Mouse (Mus musculus): ENCODE data around the gene Snx14. TPM values are rescaled to one million over a fixed set of nuclear protein-coding genes. Genes with fewer than 3 reads are reported as not detected.
"Not testable (repeated sequence)": the region's sequence is repeated elsewhere in the genome, so short reads cannot be mapped to it uniquely, and the experiment has no call there.

The Snx14 gene
- 10 to 100 TPM; 44.6 to 52.4 TPM for polyA plus RNA-seq (2017; shearing (Covaris generic))

DNA sequence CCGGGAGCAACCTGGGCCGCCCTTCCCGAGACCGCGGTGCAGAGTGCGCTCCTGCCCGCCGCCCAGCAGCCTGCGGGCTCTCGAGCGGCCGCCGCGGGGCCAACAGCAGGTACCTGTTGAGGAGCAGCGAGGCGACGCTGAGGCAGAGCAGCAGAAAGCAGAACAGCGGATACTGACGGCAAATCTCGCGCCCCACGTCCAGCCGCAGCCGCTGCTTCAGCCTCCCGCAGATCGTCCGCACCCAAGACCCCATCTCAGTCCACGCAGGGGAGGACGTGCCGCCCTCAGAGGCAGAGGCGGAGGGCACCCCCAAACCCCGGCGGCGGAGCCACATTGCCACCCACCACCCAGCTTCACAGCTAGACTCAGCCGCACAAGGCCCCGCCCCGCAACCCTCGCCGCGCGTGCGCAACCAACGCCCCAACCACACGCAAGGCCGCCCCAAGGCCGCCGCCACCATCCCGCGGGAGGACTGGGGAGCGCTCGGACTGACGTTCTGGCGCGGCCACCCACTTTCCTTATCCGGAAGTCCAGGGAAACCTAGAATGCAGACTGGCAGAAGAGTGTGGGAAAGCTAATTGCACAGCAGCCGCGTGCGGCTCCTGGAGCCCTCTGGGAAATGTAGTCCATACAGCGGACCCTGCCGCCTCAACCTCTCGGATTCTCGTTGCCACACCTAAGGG, at the start of gene Snx14:
Gene Snx14 (minus strand): TSS at position 404 of the 683 bp plus-strand sequence.
- ATAC-seq = peak; percentile 85

- no peak for ATAC-seq
These were observed 45.8 kb upstream of the Snx14 start for GRCm38 (mm10) chr9:88484531-88484930.

DNA sequence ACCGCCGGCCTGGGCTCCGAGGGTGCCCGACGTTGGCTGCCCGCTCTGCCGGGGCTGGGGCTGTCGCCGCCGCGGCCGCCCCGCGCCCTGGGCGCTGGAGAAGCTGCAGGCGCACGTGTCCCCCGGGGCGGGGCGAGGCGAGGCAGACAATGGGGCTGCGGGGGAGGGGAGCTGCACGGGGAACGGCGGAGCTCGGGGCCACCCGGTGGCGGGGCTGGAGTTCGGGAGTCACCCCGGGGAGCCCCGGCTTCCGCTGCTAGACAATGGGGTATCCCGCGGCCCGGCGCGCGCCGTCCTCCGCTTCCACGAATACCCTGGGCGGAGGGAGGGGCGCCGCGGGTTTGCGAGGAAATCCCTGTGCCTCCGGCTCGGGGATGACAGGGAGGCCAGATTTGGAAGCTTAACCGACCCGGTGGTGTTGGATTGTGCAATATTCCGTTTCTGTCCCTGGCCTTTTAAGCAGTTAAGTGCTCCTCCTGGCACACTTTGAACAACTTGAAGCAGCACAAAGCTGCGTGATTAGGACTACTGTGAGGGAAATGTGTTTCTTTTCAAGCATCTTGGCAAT, 44.2 kb upstream of the Snx14 start:
- peak; percentile 25 for ATAC-seq

DNA sequence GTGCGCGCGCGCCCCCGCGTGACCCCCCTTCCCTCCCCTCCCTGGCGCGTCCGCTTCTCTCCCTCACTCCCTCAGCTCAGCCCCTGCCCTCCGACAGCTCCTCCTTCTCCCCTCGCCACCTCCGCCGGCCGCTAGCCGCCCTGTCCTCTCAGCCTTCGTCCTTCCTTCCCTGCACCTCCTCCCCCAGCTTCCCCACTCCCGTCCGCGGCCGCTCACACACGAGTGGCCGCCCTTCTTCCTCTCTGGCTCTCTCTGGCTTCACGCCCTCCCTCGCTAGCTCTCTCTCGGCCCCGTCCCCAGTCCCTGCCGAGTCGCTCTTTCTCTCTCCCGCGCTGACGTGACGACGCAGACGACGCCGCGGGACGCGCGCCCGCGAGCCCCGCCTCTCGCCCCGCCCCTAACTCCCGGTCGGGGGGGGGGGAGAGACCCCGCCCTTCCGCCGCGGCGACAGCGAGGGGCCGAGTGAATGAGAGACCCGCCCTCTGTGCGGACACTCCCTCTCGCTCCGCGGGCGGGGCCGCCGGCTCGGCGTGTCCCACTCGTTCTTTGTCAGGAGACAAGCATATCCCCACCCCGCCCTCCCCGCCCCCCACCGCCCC, 43.6 kb upstream of the Snx14 start, which contains the start of gene Syncrip:
Gene Syncrip (minus strand): TSS at position 345 of the 599 bp plus-strand sequence.
- peak; percentile 81 for ATAC-seq

DNA sequence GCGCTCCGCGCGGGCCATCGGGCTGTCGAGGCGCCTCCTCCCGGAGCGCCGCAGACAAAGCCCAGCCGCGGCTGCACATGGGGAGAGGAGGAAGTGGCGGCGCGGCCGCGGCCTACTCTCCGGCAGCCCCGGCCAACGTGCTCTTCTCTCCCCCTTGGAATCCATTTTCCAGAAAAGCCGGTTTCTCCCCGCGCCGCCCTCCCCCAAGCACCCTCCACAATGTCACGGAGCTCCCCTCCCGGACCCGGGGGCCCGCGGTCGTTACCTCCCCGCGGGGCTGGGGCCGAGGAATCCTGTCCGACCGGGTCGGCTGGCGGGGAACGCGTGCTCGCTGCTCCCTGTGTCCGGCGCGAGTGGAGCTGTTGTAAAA, 43.0 kb upstream of the Snx14 start:
- ATAC-seq = peak; percentile 18

- ATAC-seq = peak; percentile 11
These were observed 42.5 kb upstream of the Snx14 start for GRCm38 (mm10) chr9:88481061-88481790.

- no peak for ATAC-seq
These were observed 41.4 kb upstream of the Snx14 start for GRCm38 (mm10) chr9:88480120-88480519.

DNA sequence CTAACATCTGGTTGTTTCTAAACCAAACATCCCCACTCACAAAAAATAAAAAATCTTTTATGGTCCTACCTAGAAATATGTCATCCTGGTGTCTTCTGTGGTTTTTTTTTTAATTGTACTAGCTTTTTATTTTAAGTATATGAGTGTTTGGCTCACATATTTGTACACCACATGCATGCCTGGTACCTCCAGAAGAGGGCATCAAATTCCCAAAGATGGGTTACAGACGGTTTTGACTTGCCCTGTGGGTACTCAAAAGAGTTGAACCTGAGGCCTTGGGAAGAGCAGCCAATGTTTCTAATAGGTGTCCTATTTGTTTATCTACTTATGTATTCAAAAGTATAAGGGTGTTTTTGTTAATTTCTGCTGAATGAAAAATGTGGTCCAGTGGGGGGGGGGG, 37.4 kb upstream of the Snx14 start:
- no peak for ATAC-seq

GRCm38 (mm10) chr9:88461017-88461416, 22.3 kb upstream of the Snx14 start:
- ATAC-seq = not testable (repeated sequence)

- ATAC-seq = no peak
These were observed 1.2 kb upstream of the Snx14 start for GRCm38 (mm10) chr9:88439991-88440390.

GRCm38 (mm10) chr9:88439238-88439600, 461 bp upstream of the Snx14 start:
- peak; percentile 22 for ATAC-seq

- ATAC-seq = peak; percentile 36
These were observed 562 bp downstream of the Snx14 start for GRCm38 (mm10) chr9:88438237-88438554.

GRCm38 (mm10) chr9:88437342-88438236, 1.2 kb downstream of the Snx14 start:
- peak; percentile 27 for ATAC-seq

GRCm38 (mm10) chr9:88424356-88424755, 14.4 kb downstream of the Snx14 start:
- no peak for ATAC-seq

GRCm38 (mm10) chr9:88422428-88422827, 16.3 kb downstream of the Snx14 start:
- ATAC-seq = no peak

DNA sequence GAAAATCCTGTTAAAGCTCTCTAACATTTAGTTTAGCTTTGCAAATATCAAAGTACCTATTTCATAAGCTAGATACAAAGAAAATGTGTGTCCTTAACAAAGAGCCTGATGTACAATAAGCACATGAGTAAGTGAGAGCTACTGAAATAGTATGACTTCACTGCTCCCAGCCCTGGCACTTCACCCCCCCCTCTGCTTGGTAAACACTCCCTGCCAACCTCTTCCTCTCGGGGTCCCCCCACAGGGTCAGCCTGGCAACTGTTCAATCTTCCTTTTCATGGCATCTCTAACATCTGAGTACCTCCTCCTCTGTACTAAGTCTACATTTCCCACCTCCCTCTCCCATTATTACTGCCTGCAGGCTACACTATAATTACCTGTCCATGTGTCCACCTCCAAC, 22.0 kb downstream of the Snx14 start:
- ATAC-seq = no peak

DNA sequence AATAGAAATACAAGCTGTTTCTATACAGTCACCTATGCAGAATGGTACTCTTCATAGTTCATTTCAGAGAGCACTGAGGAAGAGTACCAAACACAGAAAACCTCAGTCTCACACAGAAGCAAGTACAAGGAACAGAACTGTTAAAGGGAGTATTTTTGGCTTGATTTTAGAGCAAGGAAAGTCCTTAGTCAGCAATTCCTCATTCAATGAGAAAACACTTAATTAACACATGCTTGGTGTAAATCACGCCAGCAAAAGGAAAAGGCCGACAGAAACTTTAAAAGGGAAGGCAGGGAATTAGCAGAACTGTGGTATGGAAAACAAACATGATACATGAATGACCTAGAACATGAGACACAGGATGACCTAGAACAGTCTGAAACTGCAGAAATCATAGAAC, 28.8 kb downstream of the Snx14 start:
- ATAC-seq = no peak

GRCm38 (mm10) chr9:88404515-88404914, 34.2 kb downstream of the Snx14 start:
- ATAC-seq = no peak

GRCm38 (mm10) chr9:88404088-88404487, 34.7 kb downstream of the Snx14 start:
- ATAC-seq = no peak

DNA sequence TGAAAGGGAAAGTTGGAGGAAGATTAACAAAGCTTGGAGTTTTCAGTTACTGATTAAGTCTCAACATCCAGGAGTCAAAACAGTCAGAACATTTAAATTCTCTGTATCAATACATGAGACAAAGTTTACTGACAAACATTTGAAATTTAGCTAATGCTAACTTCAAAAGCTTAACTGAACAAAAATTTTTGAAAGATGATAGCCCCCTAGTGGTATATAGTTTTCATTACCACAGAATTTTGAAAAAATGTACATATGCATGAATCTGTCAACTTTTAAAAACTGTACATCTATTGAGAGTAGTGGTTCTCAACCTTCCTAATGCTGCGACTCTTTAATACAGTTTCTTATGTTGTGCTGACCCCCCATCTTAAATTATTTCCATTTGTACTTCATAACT, 40.3 kb downstream of the Snx14 start:
- peak; percentile 81 for ATAC-seq

DNA sequence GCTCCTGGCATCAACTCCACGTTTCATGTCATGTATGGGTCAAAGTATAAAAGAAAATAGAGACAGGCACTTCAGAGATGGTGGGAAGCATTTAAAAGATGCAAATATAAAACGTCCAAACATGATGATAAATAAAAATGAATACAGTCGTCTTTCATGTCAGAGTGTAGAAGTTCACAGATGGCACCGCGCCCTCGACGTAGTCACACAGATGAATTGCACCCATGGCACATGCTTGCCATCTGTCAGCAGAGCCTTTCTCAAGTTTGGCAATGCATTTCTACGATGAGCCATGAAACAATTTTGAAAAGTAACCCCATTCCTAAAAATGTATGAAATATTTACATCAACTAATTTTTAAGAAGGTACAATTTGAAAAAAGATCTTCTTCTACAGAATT, 43.9 kb downstream of the Snx14 start:
- no peak for ATAC-seq

DNA sequence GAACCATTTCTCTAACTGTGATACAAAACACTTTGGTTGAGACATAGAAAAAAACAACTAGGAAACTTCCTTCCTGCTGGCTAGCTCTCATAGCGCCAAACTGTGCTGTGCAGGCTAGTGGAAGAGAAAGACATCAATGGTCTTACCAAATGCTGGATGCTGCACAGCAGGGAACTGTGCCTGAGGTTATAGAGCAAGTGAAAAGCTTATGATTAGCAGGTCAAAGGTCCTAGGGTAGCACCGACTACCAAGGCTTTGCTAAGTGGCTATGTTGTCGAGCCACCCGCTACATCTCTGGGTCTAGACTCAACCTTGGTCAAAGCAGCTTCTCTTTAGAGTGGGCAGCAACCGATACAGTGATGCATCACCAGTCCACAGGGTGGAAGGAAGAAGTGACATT, 49.9 kb downstream of the Snx14 start:
- no peak for ATAC-seq

GRCm38 (mm10) chr9:88380542-88380941, 58.2 kb downstream of the Snx14 start:
- ATAC-seq = peak; percentile 4
